Mouse (Mus musculus): ENCODE measurements at regions not wholly inside any gene's neighbourhood (a gene's known extent, or its start where the extent isn't known, plus 50 kb on each side); places are given as distances from the start of the nearest gene placed in this dataset.
"Not testable (repeated sequence)": the region's sequence is repeated elsewhere in the genome, so short reads cannot be mapped to it uniquely, and the experiment has no call there.

DNA sequence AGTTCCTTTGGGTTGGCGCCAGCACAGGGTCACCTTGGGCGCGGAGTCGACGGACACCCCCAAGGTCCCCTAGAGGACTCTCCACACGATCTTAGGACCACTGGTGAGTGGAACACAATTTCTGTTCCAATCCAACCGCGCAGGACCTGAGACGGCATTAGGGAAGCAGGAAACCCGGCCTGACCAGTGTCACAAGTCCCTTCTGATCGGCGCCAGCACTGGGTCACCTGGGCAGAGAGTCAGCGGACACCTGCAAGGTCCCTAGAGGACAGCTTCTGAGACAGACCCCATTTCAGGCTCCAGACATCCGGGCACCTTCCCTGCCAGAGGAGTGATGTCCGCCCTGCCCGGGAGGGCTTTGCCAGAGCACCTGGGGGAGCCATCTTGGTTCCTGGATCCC lies 74.2 kb upstream of the Cdh13 start:
- 95% methylated on average over 16 of the region's 16 CpGs for WGBS
- not testable (repeated sequence) for ATAC-seq; H3K4me1 ChIP-seq (replicated peaks); H3K9ac ChIP-seq (replicated peaks); H3K4me2 ChIP-seq (replicated peaks); H3K36me3 ChIP-seq; H3K9me3 ChIP-seq; H3K27me3 ChIP-seq; H3K4me3 ChIP-seq (replicated peaks); H3K27ac ChIP-seq

- H3K4me1 ChIP-seq (replicated peaks) = no peaks in the 10 kb centered on the region
- ATAC-seq = no peak
- 95% methylated on average over 6 of the region's 6 CpGs for WGBS
These were observed 92.7 kb upstream of the Cdh13 start for GRCm38 (mm10) chr8:118190866-118191265.

GRCm38 (mm10) chr8:118189226-118189625 lies 94.3 kb upstream of the Cdh13 start:
- H3K27ac ChIP-seq = no peak overlapping the region
- H3K4me1 ChIP-seq (replicated peaks) = no peaks in the 10 kb centered on the region
- no peak overlapping the region for H3K4me3 ChIP-seq (replicated peaks)
- H3K36me3 ChIP-seq = no peaks in the 10 kb centered on the region
- 67% methylated on average over 15 of the region's 15 CpGs for WGBS
- H3K9me3 ChIP-seq = no peaks in the 10 kb centered on the region
- no peak overlapping the region for H3K4me2 ChIP-seq (replicated peaks)
- no peaks in the 10 kb centered on the region for H3K27me3 ChIP-seq
- no peak for ATAC-seq
- no peak overlapping the region for H3K9ac ChIP-seq (replicated peaks)

More at GRCm38 (mm10) chr8:118190866-118191265, 92.7 kb upstream of the Cdh13 start:
- no peaks in the 10 kb centered on the region for H3K36me3 ChIP-seq
- H3K4me3 ChIP-seq (replicated peaks) = no peak overlapping the region
- no peaks in the 10 kb centered on the region for H3K27me3 ChIP-seq
- H3K4me2 ChIP-seq (replicated peaks) = no peak overlapping the region
- no peak overlapping the region for H3K27ac ChIP-seq
- no peak overlapping the region for H3K9ac ChIP-seq (replicated peaks)
- no peaks in the 10 kb centered on the region for H3K9me3 ChIP-seq

GRCm38 (mm10) chr8:118169001-118169413 lies 114.5 kb upstream of the Cdh13 start:
- WGBS = 41% methylated on average over 7 of the region's 7 CpGs
- Histone ChIP-seq H3K4me1 (replicated peaks) (peaks cover 3% of the 10 kb centered on the region; the same call in 1 of the 2 replicates), H3K9ac (replicated peaks) (no peak overlapping the region), H3K4me3 (replicated peaks) (no peak overlapping the region), H3K27me3 (no peaks in the 10 kb centered on the region), H3K9me3 (no peaks in the 10 kb centered on the region), H3K36me3 (no peaks in the 10 kb centered on the region), H3K27ac (no peak overlapping the region), H3K4me2 (replicated peaks) (no peak overlapping the region)
- peak; percentile 45 for ATAC-seq

DNA sequence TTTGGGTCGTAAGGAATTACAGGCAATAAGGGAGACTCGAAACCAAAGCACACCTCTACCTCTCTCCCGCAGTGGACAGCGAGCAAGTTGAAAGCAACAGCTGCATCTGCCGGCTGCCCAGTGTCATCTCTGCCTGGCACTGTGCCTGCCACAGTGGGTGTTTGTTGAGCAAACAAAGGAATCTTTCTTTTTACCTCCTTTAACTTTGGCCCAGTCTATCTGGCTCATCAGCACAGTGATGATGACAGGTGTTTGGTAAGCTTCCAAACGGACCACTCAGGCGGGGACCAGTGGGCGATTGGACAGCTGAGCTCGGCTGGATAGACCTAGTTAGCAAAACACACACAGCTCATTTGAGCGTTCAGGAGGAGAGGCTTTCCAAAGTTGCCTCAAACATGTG lies 121.4 kb upstream of the Cdh13 start:
- Histone ChIP-seq H3K4me2 (replicated peaks) (no peak overlapping the region), H3K36me3 (no peaks in the 10 kb centered on the region), H3K4me3 (replicated peaks) (no peak overlapping the region), H3K4me1 (replicated peaks) (no peaks in the 10 kb centered on the region), H3K9me3 (no peaks in the 10 kb centered on the region), H3K9ac (replicated peaks) (no peak overlapping the region), H3K27ac (0 out of 2 replicates have a peak overlapping the region, but pooled peaks have one; percentile 2), H3K27me3 (no peaks in the 10 kb centered on the region)
- 0 out of 2 replicates have a peak, but pooled peaks have one; percentile 50 for ATAC-seq
- WGBS = 75% methylated on average over 10 of the region's 10 CpGs

GRCm38 (mm10) chr8:118147359-118148205 lies 136.0 kb upstream of the Cdh13 start:
- ATAC-seq = peak; percentile 63
- peaks cover 15% of the 10 kb centered on the region for H3K4me1 ChIP-seq (replicated peaks)
- 28% methylated on average over 10 of the region's 10 CpGs for WGBS
- H3K4me3 ChIP-seq (replicated peaks) = no peak overlapping the region
- H3K9me3 ChIP-seq = no peaks in the 10 kb centered on the region
- no peak overlapping the region; the same call in 1 of the 2 replicates for H3K4me2 ChIP-seq (replicated peaks)
- H3K9ac ChIP-seq (replicated peaks) = no peak overlapping the region
- peak overlapping the region; percentile 80 for H3K27ac ChIP-seq
- no peaks in the 10 kb centered on the region for H3K27me3 ChIP-seq
- no peaks in the 10 kb centered on the region for H3K36me3 ChIP-seq

GRCm38 (mm10) chr8:118144546-118144945 lies 139.0 kb upstream of the Cdh13 start:
- WGBS = 66% methylated on average over 5 of the region's 5 CpGs
- Histone ChIP-seq H3K9ac (replicated peaks) (no peak overlapping the region), H3K4me1 (replicated peaks) (peaks cover 15% of the 10 kb centered on the region), H3K9me3 (no peaks in the 10 kb centered on the region), H3K36me3 (no peaks in the 10 kb centered on the region), H3K4me2 (replicated peaks) (no peak overlapping the region), H3K27me3 (no peaks in the 10 kb centered on the region), H3K4me3 (replicated peaks) (no peak overlapping the region), H3K27ac (no peak overlapping the region)
- ATAC-seq = no peak

DNA sequence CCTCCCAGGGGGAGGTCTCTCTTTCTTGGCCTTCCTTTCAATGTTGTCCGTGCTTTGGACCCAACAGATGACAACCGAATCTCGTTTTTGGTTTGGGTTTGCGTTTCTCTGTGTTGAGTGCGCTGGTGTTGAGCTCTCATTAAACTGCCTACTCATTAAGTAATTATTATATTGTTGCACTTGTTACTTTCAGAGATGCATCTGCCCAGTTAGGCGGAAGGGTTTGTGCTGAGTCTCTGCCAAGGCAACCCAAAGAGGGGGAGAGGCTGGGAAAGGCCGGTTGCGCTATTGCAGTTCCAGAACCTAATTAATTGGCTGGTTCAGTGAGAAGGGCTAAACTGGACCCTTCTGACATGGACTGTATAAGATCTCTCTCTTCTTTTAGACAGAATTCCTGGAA lies 141.2 kb upstream of the Cdh13 start:
- no peak for ATAC-seq
- Histone ChIP-seq H3K9me3 (no peaks in the 10 kb centered on the region), H3K4me2 (replicated peaks) (no peak overlapping the region), H3K9ac (replicated peaks) (no peak overlapping the region), H3K36me3 (no peaks in the 10 kb centered on the region), H3K4me1 (replicated peaks) (peaks cover 8% of the 10 kb centered on the region; the same call in 1 of the 2 replicates), H3K4me3 (replicated peaks) (no peak overlapping the region), H3K27me3 (no peaks in the 10 kb centered on the region), H3K27ac (no peak overlapping the region)
- WGBS = 87% methylated on average over 8 of the region's 8 CpGs

- Histone ChIP-seq H3K4me3 (replicated peaks) (no peak overlapping the region), H3K4me2 (replicated peaks) (no peak overlapping the region), H3K4me1 (replicated peaks) (no peaks in the 10 kb centered on the region), H3K9ac (replicated peaks) (no peak overlapping the region), H3K36me3 (no peaks in the 10 kb centered on the region), H3K27me3 (no peaks in the 10 kb centered on the region), H3K9me3 (no peaks in the 10 kb centered on the region), H3K27ac (no peak overlapping the region)
- ATAC-seq = no peak
- 83% methylated on average over 6 of the region's 6 CpGs for WGBS
These were observed 143.6 kb upstream of the Cdh13 start for GRCm38 (mm10) chr8:118139928-118140327.

DNA sequence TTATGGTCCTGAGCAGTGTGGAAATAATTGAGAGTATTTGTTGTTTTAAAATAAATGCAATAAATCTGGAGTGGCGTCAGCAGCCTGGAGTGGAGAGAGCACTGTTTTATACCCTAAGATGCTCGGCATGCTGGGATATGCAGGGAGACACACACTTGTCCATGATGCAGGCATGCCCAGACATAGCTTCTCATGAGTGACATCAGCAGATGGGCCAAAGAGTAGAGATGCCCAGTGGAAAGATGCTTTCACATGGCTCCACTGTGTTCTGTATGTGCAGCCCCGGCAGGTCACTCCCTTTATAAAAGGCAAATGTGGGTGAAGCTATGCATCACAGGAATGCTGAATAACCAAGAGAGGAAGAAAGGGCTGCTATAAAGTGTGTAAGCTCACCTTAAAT lies 145.7 kb upstream of the Cdh13 start:
- no peak for ATAC-seq
- Histone ChIP-seq H3K4me1 (replicated peaks) (no peaks in the 10 kb centered on the region), H3K27me3 (no peaks in the 10 kb centered on the region), H3K9me3 (no peaks in the 10 kb centered on the region), H3K9ac (replicated peaks) (no peak overlapping the region), H3K36me3 (no peaks in the 10 kb centered on the region), H3K4me3 (replicated peaks) (no peak overlapping the region), H3K27ac (no peak overlapping the region), H3K4me2 (replicated peaks) (no peak overlapping the region)
- WGBS = 89% methylated on average over 3 of the region's 3 CpGs

- Histone ChIP-seq H3K9ac (replicated peaks) (no peak overlapping the region), H3K4me2 (replicated peaks) (no peak overlapping the region), H3K27ac (no peak overlapping the region), H3K9me3 (no peaks in the 10 kb centered on the region), H3K4me1 (replicated peaks) (no peaks in the 10 kb centered on the region), H3K36me3 (no peaks in the 10 kb centered on the region), H3K4me3 (replicated peaks) (no peak overlapping the region), H3K27me3 (no peaks in the 10 kb centered on the region)
- no peak for ATAC-seq
- 80% methylated on average over 7 of the region's 7 CpGs for WGBS
These were observed 158.5 kb upstream of the Cdh13 start for GRCm38 (mm10) chr8:118124993-118125392.

DNA sequence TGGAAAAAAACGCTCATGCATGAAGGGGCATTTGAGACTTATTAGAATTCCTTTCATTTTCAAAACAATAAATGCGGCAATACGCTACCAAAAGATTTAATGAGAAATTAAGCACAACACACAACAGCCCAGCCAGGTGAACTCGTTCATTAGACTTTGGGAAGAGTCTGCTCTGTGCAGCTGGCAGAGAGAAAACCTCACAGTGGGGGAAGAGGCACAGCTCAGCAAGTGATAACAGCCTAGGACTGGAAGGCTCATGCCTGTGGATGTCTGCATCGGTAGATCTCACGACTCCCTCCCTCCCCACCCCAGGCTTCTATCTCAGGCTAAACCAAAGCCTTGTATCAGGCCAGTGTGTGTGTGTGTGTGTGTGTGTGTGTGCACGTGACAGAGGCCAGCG lies 169.3 kb upstream of the Cdh13 start:
- Histone ChIP-seq H3K9me3 (no peaks in the 10 kb centered on the region), H3K36me3 (no peaks in the 10 kb centered on the region), H3K4me3 (replicated peaks) (no peak overlapping the region), H3K4me2 (replicated peaks) (no peak overlapping the region), H3K27me3 (no peaks in the 10 kb centered on the region; the same call in 1 of the 2 replicates), H3K4me1 (replicated peaks) (0 out of 2 replicates have a peak, but pooled peaks cover 6% of the 10 kb centered on the region), H3K9ac (replicated peaks) (no peak overlapping the region), H3K27ac (no peak overlapping the region)
- ATAC-seq = peak; percentile 48; the same call in 1 of the 2 replicates
- 53% methylated on average over 8 of the region's 8 CpGs for WGBS
